Mouse (Mus musculus) megakaryocyte-erythroid progenitor cell, adult 5 weeks (primary cell): Measurements from ENCODE around the gene Scgb2b12. TPM values are rescaled to one million over a fixed set of nuclear protein-coding genes. Genes with fewer than 3 reads are reported as not detected.

Experiments
- polyA plus RNA-seq: library from polyadenylated mRNA; stranded (reverse); fragments of >175 nt; gene quantifications from 2 replicates; pipeline ENCODE4 v1.2.3, GENCODE M21; 2012

Gene Scgb2b12
- polyA plus RNA-seq = not detected in 2 replicates

DNA sequence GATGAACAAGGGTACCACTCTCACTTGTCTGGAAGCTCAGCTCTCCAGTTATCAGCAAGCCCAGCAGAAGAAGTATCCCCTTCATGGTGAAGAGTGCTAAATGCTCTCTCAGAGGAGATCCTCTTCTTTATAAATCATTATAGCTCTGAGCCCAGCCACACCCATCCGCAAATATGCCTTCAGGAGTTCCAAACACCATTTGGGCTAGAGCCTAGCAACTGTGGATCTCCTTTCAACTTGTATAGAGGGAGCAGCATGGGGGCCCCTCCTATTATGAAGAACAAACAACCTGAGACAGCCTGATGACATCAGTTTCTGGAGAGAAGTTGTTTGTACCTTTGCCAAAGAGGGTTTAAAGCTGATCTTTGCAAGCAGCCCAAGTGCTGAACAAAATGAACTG lies at the start of gene Scgb2b12:
TSS of gene Scgb2b12 (minus strand) at position 101 of the 400 bp plus-strand sequence.

DNA sequence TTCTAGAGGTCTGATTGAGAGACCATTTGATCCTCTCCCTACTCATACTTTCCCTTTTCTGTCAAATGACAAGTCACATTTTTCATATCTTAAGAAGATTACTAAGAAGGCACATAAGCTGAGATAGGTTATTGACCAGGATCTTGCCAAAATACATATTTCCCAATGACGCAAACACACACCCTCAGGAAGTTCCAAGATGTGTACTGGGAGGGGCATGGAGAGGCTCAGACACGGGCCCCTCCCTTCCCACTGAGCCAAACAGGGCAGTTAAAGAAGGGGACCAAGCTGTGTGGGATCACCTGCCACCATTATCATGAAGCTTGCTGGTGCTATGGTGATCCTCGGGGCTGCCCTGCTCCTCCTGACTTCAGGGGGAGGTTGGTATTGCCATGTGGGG lies 6.8 kb upstream of the Scgb2b12 start, which contains the start of gene Scgb1b12:
TSS of gene Scgb1b12 (plus strand) at position 301 of the 400 bp plus-strand sequence.

Other genes with a start within 250 kb of the Scgb2b12 start
- not detected in 2 replicates for gene Scgb1b10, start 226.4 kb downstream of the Scgb2b12 start, polyA plus RNA-seq
- not detected in 2 replicates for gene Scgb2b11, start 116.1 kb downstream of the Scgb2b12 start, polyA plus RNA-seq
- gene Scgb1b11, start 104.4 kb downstream of the Scgb2b12 start, polyA plus RNA-seq = not detected in 2 replicates
- gene Scgb1b12, start 6.9 kb upstream of the Scgb2b12 start, polyA plus RNA-seq = not detected in 2 replicates
- not detected in 2 replicates for gene Scgb1b29, start 114.3 kb upstream of the Scgb2b12 start, polyA plus RNA-seq